Mouse (Mus musculus) liver, embryonic 16.5 days (tissue): ENCODE results near the gene Sfpq. TPM values are rescaled to one million over a fixed set of nuclear protein-coding genes. Genes with fewer than 3 reads are reported as not detected.
"Not testable (repeated sequence)": the region's sequence is repeated elsewhere in the genome, so short reads cannot be mapped to it uniquely, and the experiment has no call there.

ENCODE experiments used
- ATAC-seq: fragments of 200-750 bp; cut with Nextera tagmentation; 2 replicates; pipeline ENCODE4 v1.8.0; 2017; ENCODE audit warnings: low read depth, mild to moderate bottlenecking, moderate number of reproducible peaks, moderate library complexity
- H3K27ac ChIP-seq: fragments of 300-500 bp; sonication (generic); 2 replicates; pipeline ENCODE4 v1.5.1; 2014; ENCODE audit warnings: mild to moderate bottlenecking, low read length
- H3K27me3 ChIP-seq: fragments of 300-500 bp; sonication (generic); 2 replicates; pipeline ENCODE4 v1.6.1; 2014; ENCODE audit warnings: low read depth, low read length, mixed read lengths; ENCODE audit not compliant: control insufficient read depth, insufficient read depth
- H3K36me3 ChIP-seq: fragments of 300-500 bp; sonication (generic); 2 replicates; pipeline ENCODE4 v1.6.1; 2014; ENCODE audit warnings: mild to moderate bottlenecking; ENCODE audit not compliant: control insufficient read depth, insufficient read depth
- H3K4me1 ChIP-seq: fragments of 300-500 bp; sonication (generic); 2 replicates; pipeline ENCODE4 v1.6.1; 2014; ENCODE audit warnings: low read depth, low read length, mixed read lengths; ENCODE audit not compliant: control insufficient read depth
- H3K4me2 ChIP-seq: fragments of 300-500 bp; sonication (generic); 2 replicates; pipeline ENCODE4 v1.6.1; 2014; ENCODE audit warnings: low read depth, low read length, mixed read lengths
- H3K4me3 ChIP-seq: fragments of 300-500 bp; sonication (generic); 2 replicates; pipeline ENCODE4 v1.5.1; 2014; ENCODE audit warnings: low read depth, mild to moderate bottlenecking, low read length
- H3K9ac ChIP-seq: fragments of 300-500 bp; sonication (generic); 2 replicates; pipeline ENCODE4 v1.6.1; 2014; ENCODE audit warnings: low read depth, low read length
- H3K9me3 ChIP-seq: fragments of 300-500 bp; sonication (generic); replicated peaks from 2 replicates; pipeline ENCODE4 v1.6.1; 2016; ENCODE audit warnings: low read length; ENCODE audit not compliant: control insufficient read depth
- WGBS: fragments of 180-500 bp; shearing (Covaris S2); extraction: QIAGEN DNeasy Blood & Tissue Kit; methylation state at CpG from one replicate; pipeline ENCODE4 v1.1.7; 2014; ENCODE audit not compliant: insufficient replicate concordance; 5-methylcytosine and 5-hydroxymethylcytosine counted together
- polyA plus RNA-seq: library from polyadenylated mRNA; unstranded; fragments of >200 nt; fragmentation: Nextera tagmentation; extraction: Ambion mirVana; gene quantifications from 2 replicates; pipeline ENCODE4 v1.2.1, GENCODE M21; 2015

The Sfpq gene
- polyA plus RNA-seq, 1 experiment from 2014 or later, result 21.6 TPM

DNA sequence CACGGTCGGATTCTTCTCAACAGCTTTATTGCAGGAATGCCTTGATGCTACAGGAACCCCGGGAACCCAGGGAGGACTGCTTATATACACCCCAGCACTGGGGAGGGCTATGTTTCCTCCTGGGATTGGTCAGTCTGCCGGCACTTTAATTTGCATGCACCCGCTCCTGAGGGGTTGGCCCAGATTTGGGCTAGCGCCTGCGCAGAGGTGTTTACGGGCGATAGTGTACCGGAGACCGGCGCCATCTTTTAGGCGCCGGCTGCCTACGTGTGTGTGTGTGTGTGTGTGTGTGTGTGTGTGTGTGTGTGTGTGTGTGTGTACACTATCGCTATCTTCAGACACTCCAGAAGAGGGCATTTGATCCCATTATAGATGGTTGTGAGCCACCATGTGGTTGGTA is 21.8 kb upstream of the Sfpq start:
- H3K27ac ChIP-seq, H3K4me2 ChIP-seq, ATAC-seq, H3K36me3 ChIP-seq, H3K4me1 ChIP-seq, H3K9ac ChIP-seq, H3K27me3 ChIP-seq, H3K4me3 ChIP-seq, H3K9me3 ChIP-seq: not testable (repeated sequence)
- WGBS, result 85% methylated on average over 16 of the region's 16 CpGs

DNA sequence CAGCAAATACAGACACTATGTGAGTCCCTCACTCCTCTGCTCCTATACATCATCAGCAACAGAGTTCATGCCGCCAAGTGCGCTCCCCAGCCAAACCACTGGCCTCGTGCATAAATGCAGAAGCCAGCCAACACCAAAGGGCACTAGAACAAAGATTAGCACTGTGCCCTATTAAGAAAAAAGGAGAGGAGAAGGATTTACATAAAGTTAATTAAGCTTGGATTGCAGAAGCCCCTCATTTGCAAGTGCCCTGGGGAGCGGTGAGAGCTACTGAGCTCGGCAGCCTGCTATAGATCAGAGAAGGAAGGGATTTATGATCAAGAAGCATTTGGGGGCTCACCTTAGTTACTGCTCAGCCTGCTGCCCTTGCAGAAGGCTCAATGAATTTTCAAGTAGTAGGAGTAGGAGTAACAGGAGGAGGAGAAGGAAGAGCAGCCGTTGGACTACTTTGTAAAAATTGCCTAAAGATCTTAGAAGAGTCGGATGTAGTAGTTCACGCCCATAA is 20.5 kb upstream of the Sfpq start:
- H3K4me3 ChIP-seq, result no peak overlapping the region
- 47% methylated on average over 8 of the region's 8 CpGs for WGBS
- peaks cover 2% of the 10 kb centered on the region; the same call in 1 of the 2 replicates for H3K4me1 ChIP-seq
- no peak for ATAC-seq
- no peaks in the 10 kb centered on the region for H3K36me3 ChIP-seq
- no peak overlapping the region for H3K4me2 ChIP-seq
- no peak overlapping the region for H3K27ac ChIP-seq
- no peaks in the 10 kb centered on the region for H3K27me3 ChIP-seq
- no peak overlapping the region for H3K9ac ChIP-seq
- no peaks in the 10 kb centered on the region for H3K9me3 ChIP-seq

DNA sequence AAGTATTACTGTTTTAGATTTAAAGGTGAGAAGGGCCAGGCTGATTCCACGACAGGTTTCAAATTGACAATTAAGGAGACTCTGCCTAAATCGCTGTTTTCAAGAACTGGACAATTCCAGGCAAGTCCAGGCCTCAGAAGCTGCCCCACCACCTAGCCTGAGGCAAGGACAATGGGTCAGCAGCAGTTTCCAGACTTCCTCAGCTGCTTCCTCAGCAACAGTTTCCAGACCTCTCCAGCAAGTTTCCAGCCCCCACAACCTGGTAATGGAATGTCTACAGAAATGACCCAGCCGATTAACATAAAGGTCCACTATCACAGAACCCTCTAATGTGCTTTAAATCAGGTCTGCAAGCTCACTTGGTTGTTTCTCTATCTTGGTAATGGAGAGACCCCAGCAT is 16.7 kb upstream of the Sfpq start:
- no peak overlapping the region for H3K4me2 ChIP-seq
- H3K27ac ChIP-seq, result no peak overlapping the region
- H3K9ac ChIP-seq, result no peak overlapping the region
- WGBS, result 60% methylated on average over 3 of the region's 3 CpGs
- ATAC-seq, result no peak
- H3K4me1 ChIP-seq, result peaks cover 2% of the 10 kb centered on the region; the same call in 1 of the 2 replicates
- no peaks in the 10 kb centered on the region for H3K36me3 ChIP-seq
- no peaks in the 10 kb centered on the region for H3K27me3 ChIP-seq
- no peak overlapping the region for H3K4me3 ChIP-seq
- H3K9me3 ChIP-seq, result no peaks in the 10 kb centered on the region

DNA sequence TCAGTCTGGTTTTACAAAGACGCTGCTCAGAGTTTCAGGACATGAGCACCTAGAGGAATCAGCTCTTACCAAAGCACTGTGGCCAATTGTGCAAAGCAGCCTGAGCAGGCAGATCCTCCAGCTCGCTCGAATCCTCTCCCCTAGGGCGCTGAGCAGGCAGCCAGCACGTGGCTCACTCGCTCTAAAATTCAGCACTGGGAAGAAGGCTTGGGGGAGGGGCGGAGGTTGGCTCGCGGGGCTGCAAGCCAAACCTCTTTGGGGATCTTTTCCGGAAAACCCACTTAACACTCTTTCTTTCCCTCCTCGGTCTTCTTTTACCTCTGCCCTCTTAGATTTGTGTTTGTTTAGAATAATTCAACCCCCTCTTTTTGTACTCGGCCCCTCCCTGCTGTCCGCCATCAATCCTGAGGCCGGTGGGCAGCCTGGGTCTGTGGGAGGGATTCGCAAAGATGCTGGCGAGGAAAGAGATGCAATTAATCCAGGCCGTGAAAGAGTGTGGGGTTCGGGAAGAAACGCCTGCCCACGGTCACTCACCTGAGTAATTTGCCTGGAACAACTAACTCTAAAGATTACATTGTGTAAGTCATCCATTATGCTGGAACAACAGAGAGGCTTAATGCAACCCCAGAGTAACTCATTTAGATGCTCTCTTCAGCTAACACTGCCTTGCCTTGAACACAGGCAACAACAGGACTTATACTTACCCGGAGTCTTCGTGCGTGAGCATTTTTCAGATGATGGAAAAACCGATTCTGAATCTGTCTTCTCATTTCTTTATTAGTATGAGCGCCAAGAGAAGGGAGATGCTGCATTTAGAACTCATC is 15.8 kb upstream of the Sfpq start:
- WGBS, result 24% methylated on average over 25 of the region's 25 CpGs
- Histone ChIP-seq H3K9ac (no peak overlapping the region; the same call in 1 of the 2 replicates), H3K9me3 (no peaks in the 10 kb centered on the region), H3K4me2 (peak overlapping the region; percentile 49), H3K36me3 (no peaks in the 10 kb centered on the region), H3K27me3 (no peaks in the 10 kb centered on the region), H3K4me3 (peak overlapping the region; percentile 22; the same call in 1 of the 2 replicates), H3K4me1 (peaks cover 2% of the 10 kb centered on the region; the same call in 1 of the 2 replicates), H3K27ac (no peak overlapping the region)
- ATAC-seq, result peak; percentile 24; the same call in 1 of the 2 replicates

DNA sequence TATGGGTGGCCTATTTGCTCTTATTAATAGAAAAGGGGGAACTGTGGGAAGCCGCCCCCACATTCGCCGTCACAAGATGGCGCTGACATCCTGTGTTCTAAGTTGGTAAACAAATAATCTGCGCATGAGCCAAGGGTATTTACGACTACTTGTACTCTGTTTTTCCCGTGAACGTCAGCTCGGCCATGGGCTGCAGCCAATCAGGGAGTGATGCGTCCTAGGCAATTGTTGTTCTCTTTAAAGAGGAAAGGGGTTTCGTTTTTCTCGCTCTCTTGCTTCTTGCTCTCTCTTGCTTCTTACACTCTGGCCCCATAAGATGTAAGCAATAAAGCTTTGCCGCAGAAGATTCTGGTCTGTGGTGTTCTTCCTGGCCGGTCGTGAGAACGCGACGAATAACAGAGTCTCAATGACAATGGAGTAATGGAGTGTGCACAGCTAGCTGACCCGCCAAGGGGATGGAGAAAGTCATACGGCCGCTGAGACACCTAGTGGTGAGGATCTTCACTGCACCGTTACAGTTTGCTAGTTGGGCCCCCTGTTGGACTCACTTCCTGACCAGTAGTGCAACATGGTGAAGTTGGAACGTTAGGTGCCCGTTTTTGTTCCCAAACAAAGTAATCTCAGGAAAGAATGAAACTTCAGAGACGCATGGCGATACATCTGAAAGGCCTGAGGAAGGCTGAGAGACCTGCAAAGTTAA is 5.7 kb upstream of the Sfpq start:
- H3K4me1 ChIP-seq, H3K36me3 ChIP-seq, H3K27me3 ChIP-seq, H3K9me3 ChIP-seq: not testable (repeated sequence)
- H3K4me3 ChIP-seq, result peak overlapping the region; percentile 52
- 14% methylated on average over 14 of the region's 26 CpGs for WGBS
- peak overlapping the region; percentile 68 for H3K27ac ChIP-seq
- peak overlapping the region; percentile 59 for H3K4me2 ChIP-seq
- peak overlapping the region; percentile 48; the same call in 1 of the 2 replicates for H3K9ac ChIP-seq
- ATAC-seq, result peak; percentile 96

DNA sequence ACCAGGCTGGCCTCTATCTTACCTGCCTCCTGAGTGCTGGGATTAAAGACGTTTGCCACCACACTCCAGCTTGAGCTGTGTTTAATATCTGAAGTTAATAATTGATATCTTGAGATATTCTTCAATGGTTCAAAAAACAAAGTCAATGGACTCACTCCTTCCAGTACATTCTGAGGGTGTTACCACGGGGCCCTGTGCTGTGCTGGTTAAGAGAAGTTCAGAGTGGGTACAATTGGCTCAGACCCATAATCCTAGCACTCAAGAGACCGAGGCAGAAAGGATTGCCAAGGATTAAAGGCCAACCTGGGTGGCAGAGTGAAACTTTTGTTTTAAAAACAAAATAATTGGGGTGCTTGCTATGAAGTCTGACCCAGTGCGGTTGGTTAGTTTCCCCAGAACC is 4.8 kb upstream of the Sfpq start:
- Histone ChIP-seq H3K4me2 (no peak overlapping the region), H3K4me1 (peaks cover 10% of the 10 kb centered on the region), H3K9ac (no peak overlapping the region), H3K4me3 (no peak overlapping the region), H3K9me3 (no peaks in the 10 kb centered on the region), H3K27ac (no peak overlapping the region), H3K27me3 (no peaks in the 10 kb centered on the region), H3K36me3 (no peaks in the 10 kb centered on the region)
- ATAC-seq, result no peak
- 75% methylated on average over 4 of the region's 4 CpGs for WGBS

DNA sequence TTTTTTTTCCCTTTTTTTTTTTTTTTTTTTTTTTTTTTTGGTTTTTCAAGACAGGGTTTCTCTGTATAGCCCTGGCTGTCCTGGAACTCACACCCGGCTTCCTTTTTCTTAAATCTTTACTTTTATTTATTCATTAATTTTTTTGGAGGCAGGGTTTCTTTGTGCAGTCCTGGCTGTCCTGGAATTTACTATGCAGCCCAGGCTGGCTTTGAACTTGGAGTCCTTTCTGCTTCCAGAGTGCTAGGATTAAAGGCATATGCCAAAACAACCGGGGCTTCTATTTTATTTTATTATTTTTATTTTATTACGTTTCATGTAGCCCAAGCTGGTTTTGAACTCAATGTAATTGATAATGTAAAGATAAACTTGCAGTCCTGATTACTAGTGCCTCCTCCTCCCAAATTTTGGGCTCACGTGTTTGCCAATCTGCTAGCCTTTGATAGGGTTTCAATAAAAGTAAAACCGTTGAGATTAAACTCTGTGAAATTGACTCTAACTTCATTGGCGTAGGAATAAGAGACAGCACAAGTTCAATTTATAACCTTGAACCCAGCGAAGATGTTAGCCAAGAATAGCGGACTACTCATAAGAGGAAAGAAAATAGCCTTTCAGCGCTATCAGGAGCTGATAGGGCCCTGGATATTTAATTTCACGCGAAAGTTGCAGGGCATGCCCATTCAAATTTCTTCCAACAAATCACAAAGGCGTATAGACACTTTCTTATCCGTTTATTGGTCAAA is 543 bp upstream of the Sfpq start:
- H3K4me1 ChIP-seq, result peaks cover 25% of the 10 kb centered on the region
- peak overlapping the region; percentile 99 for H3K4me3 ChIP-seq
- H3K9me3 ChIP-seq, result no peaks in the 10 kb centered on the region
- 8% methylated on average over 13 of the region's 13 CpGs for WGBS
- H3K27ac ChIP-seq, result peak overlapping the region; percentile 83
- peaks cover 19% of the 10 kb centered on the region for H3K36me3 ChIP-seq
- no peaks in the 10 kb centered on the region for H3K27me3 ChIP-seq
- H3K4me2 ChIP-seq, result peak overlapping the region; percentile 85
- peak overlapping the region; percentile 61; the same call in 1 of the 2 replicates for H3K9ac ChIP-seq
- ATAC-seq, result no peak

DNA sequence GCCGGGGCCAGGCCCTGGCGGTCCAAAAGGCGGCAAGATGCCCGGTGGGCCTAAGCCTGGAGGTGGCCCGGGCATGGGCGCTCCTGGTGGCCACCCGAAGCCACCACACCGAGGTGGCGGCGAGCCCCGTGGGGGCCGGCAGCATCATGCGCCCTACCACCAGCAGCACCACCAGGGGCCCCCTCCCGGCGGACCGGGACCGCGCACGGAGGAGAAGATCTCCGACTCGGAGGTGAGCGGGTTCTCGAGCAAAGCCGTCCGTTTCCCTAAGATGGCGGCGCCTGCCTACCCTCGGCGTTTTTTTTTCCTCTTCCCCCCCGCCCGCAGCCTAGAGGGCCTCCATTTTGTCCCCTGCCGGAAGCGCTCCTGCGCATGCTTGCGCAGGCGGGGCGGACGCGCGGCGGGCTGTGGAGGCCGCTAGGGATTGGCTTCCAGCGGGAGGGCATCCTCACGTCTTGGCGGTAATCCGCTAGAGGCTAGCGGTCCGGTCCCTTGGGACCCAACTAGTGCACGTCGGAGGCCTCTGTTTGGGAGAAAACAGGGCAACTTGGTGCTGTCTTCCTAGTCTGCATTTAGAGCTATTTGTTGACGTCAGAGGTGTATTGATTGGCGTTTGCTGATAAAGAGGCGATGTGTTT is 984 bp downstream of the Sfpq start:
- Histone ChIP-seq H3K27me3 (no peaks in the 10 kb centered on the region), H3K4me1 (peaks cover 28% of the 10 kb centered on the region), H3K4me2 (peak overlapping the region; percentile 81), H3K27ac (peak overlapping the region; percentile 95), H3K9me3 (no peaks in the 10 kb centered on the region), H3K9ac (peak overlapping the region; percentile 99), H3K36me3 (peaks cover 34% of the 10 kb centered on the region), H3K4me3 (peak overlapping the region; percentile 99)
- ATAC-seq, result peak; percentile 72
- WGBS, result under 1% methylated on average over 51 of the region's 53 CpGs
